1 mouse cellular context compared by ENCODE assay signal in the genomic region with DNA sequence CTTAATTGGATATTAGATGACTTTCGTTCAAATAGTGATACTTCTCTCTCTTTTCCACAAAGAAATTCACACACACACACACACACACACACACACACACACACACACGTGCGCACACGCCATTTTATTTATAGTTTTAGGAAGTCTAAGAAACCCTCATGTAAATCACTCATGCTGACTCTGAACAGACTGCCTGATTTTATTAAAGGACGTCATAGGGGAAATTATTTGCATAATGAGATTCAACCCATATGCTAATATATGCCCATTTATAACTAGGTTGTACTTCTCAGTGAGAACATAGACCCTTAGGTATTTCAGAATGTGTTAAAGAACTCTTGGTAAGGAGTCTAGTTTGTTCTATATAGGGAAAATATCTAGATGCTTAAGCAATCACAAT.
TF ChIP-seq lines count a peak whose summit lies in the region.

No protein-coding gene starts in this region.

TF ChIP-seq in CH12.LX, 34 proteins besides CTCF, POLR2A, EP300 and RAD21 (continued from another document):
- TF ChIP-seq CHD2 (IDR thresholded peaks at IDR 0.05; ENCODE audit: low read length) (no peak), MAX (IDR thresholded peaks at IDR 0.05; ENCODE audit: low read length) (no peak), ETS1 (conservative IDR thresholded peaks at IDR 0.05; ENCODE audit: low read depth, low read length) (0 out of 2 replicates have a peak, but pooled peaks have one; percentile 18), USF1 (IDR thresholded peaks at IDR 0.05; ENCODE audit: low read depth, low read length) (no peak), IRF4 (IDR thresholded peaks at IDR 0.05; ENCODE audit: low read depth, low read length) (no peak), E2F4 (IDR thresholded peaks at IDR 0.05; ENCODE audit: insufficient replicate concordance, low read depth, low read length) (no peak), NRF1 (IDR thresholded peaks at IDR 0.05; ENCODE audit: low read depth, low read length) (no peak), NELFE (IDR thresholded peaks at IDR 0.05; ENCODE audit: low read depth, low read length) (no peak), ELF1 (IDR thresholded peaks at IDR 0.05; ENCODE audit: low read depth, low read length) (no peak), JUND (conservative IDR thresholded peaks at IDR 0.05; ENCODE audit: low read depth, low read length) (no peak), TCF12 (IDR thresholded peaks at IDR 0.05; ENCODE audit: low read depth, low read length) (no peak), JUN (IDR thresholded peaks at IDR 0.05; ENCODE audit: insufficient read depth, low read depth, low read length) (no peak), PAX5 (IDR thresholded peaks at IDR 0.05; ENCODE audit: low read length) (no peak), POLR2AphosphoS2 (IDR thresholded peaks at IDR 0.05; ENCODE audit: low read depth, low read length) (no peak), KAT2A (IDR thresholded peaks at IDR 0.05; ENCODE audit: insufficient replicate concordance, low read length) (no peak), MYC (IDR thresholded peaks at IDR 0.05; ENCODE audit: low read depth, low read length) (no peak), MAZ (IDR thresholded peaks at IDR 0.05; ENCODE audit: low read depth, low read length) (no peak), BHLHE40 (IDR thresholded peaks at IDR 0.05; ENCODE audit: low read depth, low read length) (peak; percentile 79), MXI1 (IDR thresholded peaks at IDR 0.05; ENCODE audit: low read depth, low read length) (no peak)
